Mouse (Mus musculus): Measurements from ENCODE around the gene Rassf8. TPM values are rescaled to one million over a fixed set of nuclear protein-coding genes. Genes with fewer than 3 reads are reported as not detected.

The Rassf8 gene
- polyA plus RNA-seq, 1 experiment from 2014 or later = 4.1 TPM

DNA sequence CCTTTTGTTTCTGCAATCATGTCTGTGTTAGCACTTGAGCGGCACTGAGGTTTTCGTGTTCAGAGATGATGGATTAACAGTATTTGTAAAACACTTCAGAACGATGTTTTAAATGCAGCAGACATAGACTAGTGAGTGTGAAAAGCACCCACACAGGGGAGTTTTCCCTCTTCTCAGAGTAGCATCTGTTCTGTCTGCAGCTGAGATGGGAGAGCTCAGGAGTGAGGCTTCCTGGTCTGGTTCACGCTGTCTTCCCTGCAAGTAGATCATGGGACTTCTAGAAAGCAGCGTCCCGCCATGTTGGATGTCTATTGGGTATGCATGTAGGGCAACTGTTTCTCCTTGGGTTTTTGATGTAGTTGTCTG lies 10.1 kb downstream of the Rassf8 start:
- H3K4me2 ChIP-seq = no peak overlapping the region
- no peaks in the 10 kb centered on the region for H3K9me3 ChIP-seq (ENCODE audit: control insufficient read depth, low read length)
- peaks cover 16% of the 10 kb centered on the region; the same call in 1 of the 2 replicates for H3K4me1 ChIP-seq (replicated peaks; ENCODE audit: control insufficient read depth, insufficient read depth, low read length)
- no peak for DNase-seq (ENCODE audit: low spot score)
- no peak for ATAC-seq (replicated peaks; ENCODE audit: low FRiP score)
- H3K9ac ChIP-seq (ENCODE audit: low read depth, low read length) = no peak overlapping the region
- WGBS = 85% methylated on average over 6 of the region's 6 CpGs
- no peaks in the 10 kb centered on the region for H3K36me3 ChIP-seq (ENCODE audit: control insufficient read depth, insufficient read depth, low read length)
- H3K4me3 ChIP-seq (ENCODE audit: low read depth, low read length) = no peak overlapping the region
- H3K27me3 ChIP-seq (replicated peaks; ENCODE audit: control insufficient read depth, insufficient read depth, low read length) = no peaks in the 10 kb centered on the region
- H3K27ac ChIP-seq (ENCODE audit: low read depth, low read length) = no peak overlapping the region

DNA sequence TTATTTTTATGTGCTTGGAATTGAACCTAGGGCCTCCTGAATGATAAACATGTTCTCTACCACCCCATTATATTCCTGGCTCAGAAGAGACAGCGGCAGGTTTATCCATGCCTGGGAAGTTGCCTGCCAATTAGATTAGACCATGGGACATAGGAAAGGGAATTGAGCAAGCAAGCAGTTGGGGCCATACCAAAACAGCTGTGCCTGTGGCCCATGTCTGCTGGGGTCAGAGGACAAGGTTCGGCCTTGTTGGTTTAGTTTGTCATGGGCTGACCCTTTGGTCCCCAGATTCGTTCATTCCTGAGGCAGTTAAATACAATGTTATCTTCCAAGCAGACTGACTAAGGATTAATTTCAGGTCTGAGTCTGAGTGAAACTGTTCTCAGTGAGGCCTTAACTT lies 10.8 kb downstream of the Rassf8 start:
- peaks cover 16% of the 10 kb centered on the region; the same call in 1 of the 2 replicates for H3K4me1 ChIP-seq (replicated peaks; ENCODE audit: control insufficient read depth, insufficient read depth, low read length)
- no peak overlapping the region for H3K9ac ChIP-seq (ENCODE audit: low read depth, low read length)
- 71% methylated on average over 3 of the region's 3 CpGs for WGBS
- H3K27me3 ChIP-seq (replicated peaks; ENCODE audit: control insufficient read depth, insufficient read depth, low read length) = no peaks in the 10 kb centered on the region
- no peak for ATAC-seq (replicated peaks; ENCODE audit: low FRiP score)
- H3K9me3 ChIP-seq (ENCODE audit: control insufficient read depth, low read length) = no peaks in the 10 kb centered on the region
- no peak overlapping the region for H3K27ac ChIP-seq (ENCODE audit: low read depth, low read length)
- no peak overlapping the region for H3K4me2 ChIP-seq
- H3K4me3 ChIP-seq (ENCODE audit: low read depth, low read length) = no peak overlapping the region
- no peak for DNase-seq (ENCODE audit: low spot score)
- no peaks in the 10 kb centered on the region for H3K36me3 ChIP-seq (ENCODE audit: control insufficient read depth, insufficient read depth, low read length)

DNA sequence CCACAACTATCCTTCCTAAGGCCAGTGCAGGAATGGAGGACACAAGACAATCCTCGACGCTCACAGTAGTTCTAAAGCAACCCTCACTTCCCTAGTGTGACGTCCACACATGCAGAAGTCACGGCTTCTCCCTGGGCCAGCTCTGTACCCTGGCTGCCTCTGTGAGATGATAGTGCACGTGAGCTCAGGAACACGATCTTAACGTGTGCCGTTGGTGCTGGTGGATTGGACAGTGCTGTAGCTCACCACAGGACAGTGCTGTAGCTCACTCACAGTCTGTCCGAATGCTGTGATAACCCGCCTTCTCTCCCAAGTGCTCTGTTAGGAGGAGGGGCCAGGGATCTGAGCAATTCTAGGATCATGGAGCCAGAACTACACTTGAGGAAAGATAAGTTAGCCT lies 12.1 kb downstream of the Rassf8 start:
- Histone ChIP-seq H3K27ac (ENCODE audit: low read depth, low read length) (no peak overlapping the region), H3K4me2 (no peak overlapping the region), H3K9me3 (ENCODE audit: control insufficient read depth, low read length) (no peaks in the 10 kb centered on the region), H3K4me1 (replicated peaks; ENCODE audit: control insufficient read depth, insufficient read depth, low read length) (peaks cover 11% of the 10 kb centered on the region; the same call in 1 of the 2 replicates), H3K36me3 (ENCODE audit: control insufficient read depth, insufficient read depth, low read length) (no peaks in the 10 kb centered on the region), H3K27me3 (replicated peaks; ENCODE audit: control insufficient read depth, insufficient read depth, low read length) (no peaks in the 10 kb centered on the region), H3K4me3 (ENCODE audit: low read depth, low read length) (no peak overlapping the region), H3K9ac (ENCODE audit: low read depth, low read length) (no peak overlapping the region)
- 66% methylated on average over 10 of the region's 10 CpGs for WGBS
- ATAC-seq (replicated peaks; ENCODE audit: low FRiP score) = no peak
- no peak for DNase-seq (ENCODE audit: low spot score)

DNA sequence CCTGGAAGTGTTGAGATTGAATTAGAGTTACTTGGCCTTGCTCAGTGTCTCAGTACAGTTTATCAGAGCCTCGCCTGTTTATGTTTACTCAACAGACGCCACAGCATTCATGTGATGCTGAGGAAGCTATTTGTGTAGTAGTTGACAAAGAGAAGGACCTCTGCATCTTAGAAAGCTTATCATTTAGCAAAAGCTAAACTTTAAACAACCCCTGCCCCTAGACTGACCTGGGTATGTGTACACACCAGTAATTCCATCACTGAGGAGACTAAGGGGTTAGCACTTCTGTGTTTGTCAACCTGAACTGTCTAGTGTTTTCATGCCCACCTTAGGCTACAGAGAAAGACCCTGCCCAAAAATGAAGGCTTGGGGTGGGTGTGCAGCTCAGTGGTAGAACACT lies 12.9 kb downstream of the Rassf8 start:
- WGBS = 64% methylated on average over 2 of the region's 2 CpGs
- Histone ChIP-seq H3K27me3 (replicated peaks; ENCODE audit: control insufficient read depth, insufficient read depth, low read length) (no peaks in the 10 kb centered on the region), H3K9me3 (ENCODE audit: control insufficient read depth, low read length) (no peaks in the 10 kb centered on the region), H3K9ac (ENCODE audit: low read depth, low read length) (no peak overlapping the region), H3K36me3 (ENCODE audit: control insufficient read depth, insufficient read depth, low read length) (no peaks in the 10 kb centered on the region), H3K4me3 (ENCODE audit: low read depth, low read length) (no peak overlapping the region), H3K27ac (ENCODE audit: low read depth, low read length) (no peak overlapping the region), H3K4me2 (no peak overlapping the region), H3K4me1 (replicated peaks; ENCODE audit: control insufficient read depth, insufficient read depth, low read length) (peaks cover 11% of the 10 kb centered on the region; the same call in 1 of the 2 replicates)
- DNase-seq (ENCODE audit: low spot score) = no peak
- ATAC-seq (replicated peaks; ENCODE audit: low FRiP score) = no peak

DNA sequence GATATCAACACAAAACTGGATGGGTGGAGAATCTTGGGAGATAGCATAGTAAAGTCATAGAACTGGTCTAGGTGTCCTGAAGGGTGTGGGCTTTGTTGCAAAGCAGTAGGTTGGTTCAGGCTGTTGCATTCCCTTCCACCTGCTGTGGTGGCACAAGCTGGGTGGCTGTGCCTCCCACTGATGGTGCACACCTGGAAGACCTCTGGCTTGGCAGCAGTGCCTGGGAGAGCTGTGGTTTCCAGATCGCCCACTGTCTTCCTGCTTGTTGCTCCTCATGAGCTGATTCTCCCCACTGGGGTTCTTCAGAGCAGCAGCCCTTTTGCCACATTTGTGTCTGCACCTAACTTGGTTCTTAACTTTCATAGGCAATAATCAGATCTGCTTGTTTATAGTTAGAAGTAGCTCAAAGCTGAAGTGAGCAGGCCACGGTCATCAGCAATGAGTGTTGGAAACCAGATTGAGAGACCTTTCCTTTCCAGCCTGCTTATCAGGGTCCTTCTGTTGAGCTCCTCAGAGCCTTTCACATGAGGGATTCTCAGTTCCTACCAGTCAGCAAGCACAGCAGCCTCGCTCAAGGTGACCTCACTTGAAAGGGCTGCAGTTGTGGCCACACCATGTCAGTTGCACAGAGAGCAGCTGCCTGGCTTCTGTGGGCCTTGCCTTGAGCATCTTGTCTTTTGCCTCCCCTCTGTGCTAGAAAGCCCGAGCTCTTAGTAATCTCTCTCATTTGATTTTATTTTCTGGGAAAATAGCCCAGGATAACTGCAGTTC lies 13.9 kb downstream of the Rassf8 start:
- whole genome bisulfite sequencing = 55% methylated on average over 4 of the region's 4 CpGs
- no peaks in the 10 kb centered on the region for H3K9me3 ChIP-seq (ENCODE audit: control insufficient read depth, low read length)
- H3K27ac ChIP-seq (ENCODE audit: low read depth, low read length) = no peak overlapping the region
- H3K36me3 ChIP-seq (ENCODE audit: control insufficient read depth, insufficient read depth, low read length) = no peaks in the 10 kb centered on the region
- no peaks in the 10 kb centered on the region for H3K27me3 ChIP-seq (replicated peaks; ENCODE audit: control insufficient read depth, insufficient read depth, low read length)
- no peak for DNase-seq (ENCODE audit: low spot score)
- no peak overlapping the region for H3K4me3 ChIP-seq (ENCODE audit: low read depth, low read length)
- no peak overlapping the region for H3K9ac ChIP-seq (ENCODE audit: low read depth, low read length)
- H3K4me2 ChIP-seq = no peak overlapping the region
- ATAC-seq (replicated peaks; ENCODE audit: low FRiP score) = no peak
- H3K4me1 ChIP-seq (replicated peaks; ENCODE audit: control insufficient read depth, insufficient read depth, low read length) = peaks cover 11% of the 10 kb centered on the region; the same call in 1 of the 2 replicates

DNA sequence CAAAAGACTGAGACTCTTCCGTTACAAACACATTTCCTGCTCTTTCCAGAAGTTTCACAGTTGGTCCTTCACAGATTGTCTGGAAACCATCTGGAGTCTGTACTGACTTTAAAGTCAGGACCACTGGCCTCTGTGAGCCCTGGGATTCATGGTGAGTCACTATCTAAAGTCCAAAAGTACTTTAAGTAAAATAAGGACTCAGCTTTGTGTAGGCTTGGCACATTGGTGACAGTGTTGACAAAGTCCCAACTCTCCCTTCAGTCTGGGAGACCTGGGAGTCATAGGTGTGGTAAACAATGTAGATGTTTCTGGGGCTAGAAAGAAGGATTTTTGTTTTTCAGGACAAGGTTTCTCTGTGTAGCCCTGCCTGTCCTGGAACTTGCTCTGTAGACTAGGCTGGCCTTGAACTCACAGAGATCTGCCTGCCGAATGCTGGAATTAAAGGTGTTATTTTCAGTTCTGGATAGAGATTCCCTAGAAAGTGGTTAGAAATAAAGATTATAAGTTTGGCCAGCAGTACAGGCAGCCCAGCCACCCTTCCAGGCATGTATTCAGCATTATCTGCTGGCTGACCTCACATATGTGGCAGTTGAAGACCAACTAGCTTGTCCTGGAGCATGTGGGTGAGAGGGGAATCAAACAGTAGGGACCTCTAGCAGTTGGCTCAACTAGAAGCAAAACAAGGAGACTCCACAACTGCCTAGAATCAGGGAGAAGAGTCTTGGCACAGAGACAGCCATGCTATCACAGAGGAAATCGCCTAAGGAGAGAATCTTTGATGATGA lies 14.8 kb downstream of the Rassf8 start:
- Histone ChIP-seq H3K9me3 (ENCODE audit: control insufficient read depth, low read length) (no peaks in the 10 kb centered on the region), H3K36me3 (ENCODE audit: control insufficient read depth, insufficient read depth, low read length) (no peaks in the 10 kb centered on the region), H3K27ac (ENCODE audit: low read depth, low read length) (no peak overlapping the region), H3K27me3 (replicated peaks; ENCODE audit: control insufficient read depth, insufficient read depth, low read length) (no peaks in the 10 kb centered on the region), H3K9ac (ENCODE audit: low read depth, low read length) (no peak overlapping the region), H3K4me1 (replicated peaks; ENCODE audit: control insufficient read depth, insufficient read depth, low read length) (peaks cover 11% of the 10 kb centered on the region; the same call in 1 of the 2 replicates), H3K4me3 (ENCODE audit: low read depth, low read length) (no peak overlapping the region), H3K4me2 (no peak overlapping the region)
- ATAC-seq (replicated peaks; ENCODE audit: low FRiP score) (no peak), DNase-seq (ENCODE audit: low spot score) (no peak)
- 77% methylated on average over 3 of the region's 3 CpGs for WGBS

DNA sequence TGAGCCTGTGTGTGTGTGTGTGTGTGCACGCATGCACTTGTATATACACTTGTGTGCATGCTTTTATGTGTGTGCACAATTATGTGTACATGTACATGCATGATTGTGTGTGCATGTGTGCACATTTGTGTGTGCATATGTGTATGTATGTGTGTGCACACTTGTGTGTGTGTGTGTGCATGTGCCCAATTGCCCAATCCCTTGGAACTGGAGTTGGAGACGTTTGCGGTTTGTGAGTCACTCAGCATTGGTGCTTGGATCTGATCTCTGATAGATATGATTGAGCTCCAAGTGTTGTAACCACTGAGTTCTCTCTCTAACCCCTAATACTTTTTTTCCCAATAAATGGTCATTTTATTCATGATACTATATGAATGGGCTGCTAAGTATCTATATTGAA lies 15.5 kb downstream of the Rassf8 start:
- no peak overlapping the region for H3K27ac ChIP-seq (ENCODE audit: low read depth, low read length)

DNA sequence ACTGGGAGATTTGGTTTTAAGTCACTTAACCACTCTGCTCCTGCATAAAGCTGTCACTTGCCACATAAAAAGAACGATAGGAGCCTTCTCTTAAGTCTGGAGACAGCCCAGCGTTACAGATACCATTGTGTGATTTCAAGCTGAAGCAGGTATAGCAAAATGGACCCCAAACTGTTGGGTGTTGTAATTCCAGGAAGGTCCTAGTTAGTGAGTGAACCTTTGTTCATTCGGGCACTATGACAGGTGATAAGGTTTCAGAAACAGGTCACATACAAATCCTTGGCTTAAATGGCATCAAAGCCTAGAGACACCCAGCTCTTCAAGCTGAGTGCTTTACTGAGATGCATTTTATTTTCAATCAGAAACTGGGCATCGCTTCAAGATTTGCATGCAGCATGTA lies 16.5 kb downstream of the Rassf8 start:
- 69% methylated on average over 4 of the region's 4 CpGs for WGBS
- ATAC-seq (replicated peaks; ENCODE audit: low FRiP score) = no peak
- Histone ChIP-seq H3K4me3 (ENCODE audit: low read depth, low read length) (no peak overlapping the region), H3K27me3 (replicated peaks; ENCODE audit: control insufficient read depth, insufficient read depth, low read length) (no peaks in the 10 kb centered on the region), H3K4me1 (replicated peaks; ENCODE audit: control insufficient read depth, insufficient read depth, low read length) (peaks cover 13% of the 10 kb centered on the region; the same call in 1 of the 2 replicates), H3K4me2 (no peak overlapping the region), H3K36me3 (ENCODE audit: control insufficient read depth, insufficient read depth, low read length) (no peaks in the 10 kb centered on the region), H3K9me3 (ENCODE audit: control insufficient read depth, low read length) (no peaks in the 10 kb centered on the region), H3K9ac (ENCODE audit: low read depth, low read length) (no peak overlapping the region), H3K27ac (ENCODE audit: low read depth, low read length) (no peak overlapping the region)
- no peak for DNase-seq (ENCODE audit: low spot score)

More for the DNA sequence above, 15.5 kb downstream of the Rassf8 start:
- H3K4me3 ChIP-seq (ENCODE audit: low read depth, low read length) = no peak overlapping the region
- no peaks in the 10 kb centered on the region for H3K9me3 ChIP-seq (ENCODE audit: control insufficient read depth, low read length)
- no peaks in the 10 kb centered on the region for H3K27me3 ChIP-seq (replicated peaks; ENCODE audit: control insufficient read depth, insufficient read depth, low read length)
- peaks cover 13% of the 10 kb centered on the region; the same call in 1 of the 2 replicates for H3K4me1 ChIP-seq (replicated peaks; ENCODE audit: control insufficient read depth, insufficient read depth, low read length)
- ATAC-seq (replicated peaks; ENCODE audit: low FRiP score) = no peak
- no peak overlapping the region for H3K9ac ChIP-seq (ENCODE audit: low read depth, low read length)
- 76% methylated on average over 3 of the region's 3 CpGs for WGBS
- no peaks in the 10 kb centered on the region for H3K36me3 ChIP-seq (ENCODE audit: control insufficient read depth, insufficient read depth, low read length)
- H3K4me2 ChIP-seq = no peak overlapping the region
- no peak for DNase-seq (ENCODE audit: low spot score)
